Mouse (Mus musculus): ENCODE data around the gene Hist2h4. TPM values are rescaled to one million over a fixed set of nuclear protein-coding genes. Genes with fewer than 3 reads are reported as not detected.
"Not testable (repeated sequence)": the region's sequence is repeated elsewhere in the genome, so short reads cannot be mapped to it uniquely, and the experiment has no call there.

Gene Hist2h4
- polyA plus RNA-seq, 1 experiment from 2014 or later, result 16.6 TPM

DNA sequence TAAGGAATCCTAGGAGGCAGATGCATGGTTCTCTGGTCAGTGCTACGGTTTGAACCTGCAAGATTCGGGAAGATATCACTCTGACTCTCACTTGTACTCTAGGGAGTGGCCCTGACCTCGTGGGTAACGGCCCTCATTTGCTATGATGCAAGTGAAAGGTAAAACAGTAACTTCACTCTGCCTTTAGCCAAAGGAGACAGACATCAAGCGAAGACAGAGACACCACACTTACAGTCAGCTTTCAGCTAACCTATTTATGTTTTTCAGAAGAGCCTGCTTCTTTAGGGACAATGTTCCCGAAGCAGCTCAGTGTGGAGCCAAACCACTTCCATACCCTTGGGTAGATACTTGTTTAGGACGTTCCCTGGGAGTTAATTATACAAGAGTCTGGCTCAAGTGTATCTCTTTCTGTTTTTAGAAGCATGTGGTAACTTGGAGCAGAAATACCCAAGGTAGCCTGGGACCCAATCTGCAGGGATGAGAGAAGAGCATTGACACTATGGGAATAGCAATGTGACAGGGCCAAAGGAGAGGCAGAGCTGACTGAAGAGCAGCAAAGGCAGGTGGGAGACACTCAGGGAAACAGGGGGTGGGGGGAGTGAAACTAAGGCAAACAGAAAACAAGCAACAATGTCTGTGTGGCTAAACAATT lies 19.1 kb downstream of the Hist2h4 start:
- no peaks in the 10 kb centered on the region for H3K36me3 ChIP-seq (ENCODE audit: insufficient read depth)
- no peak for TF ChIP-seq CTCF (IDR thresholded peaks at IDR 0.05; ENCODE audit: low read depth)
- peak overlapping the region; percentile 70 for H3K4me2 ChIP-seq
- H3K9me3 ChIP-seq (ENCODE audit: low read depth, low read length), result no peaks in the 10 kb centered on the region
- peak overlapping the region; percentile 67 for H3K9ac ChIP-seq
- no peaks in the 10 kb centered on the region for H3K27me3 ChIP-seq (ENCODE audit: insufficient read depth, low read length)
- DNase-seq, result no peak
- ATAC-seq (ENCODE audit: insufficient read depth), result no peak
- WGBS, result 75% methylated on average over 7 of the region's 7 CpGs
- peak overlapping the region; percentile 42 for H3K4me3 ChIP-seq (ENCODE audit: low read depth, low read length)
- peaks cover 8% of the 10 kb centered on the region for H3K4me1 ChIP-seq (ENCODE audit: insufficient read depth)
- H3K27ac ChIP-seq (ENCODE audit: low read depth), result peak overlapping the region; percentile 98

GRCm38 (mm10) chr3:96240799-96241197 lies 22.3 kb downstream of the Hist2h4 start:
- Histone ChIP-seq H3K9ac (peak overlapping the region; percentile 47), H3K27ac (ENCODE audit: low read depth) (peak overlapping the region; percentile 94), H3K27me3 (ENCODE audit: insufficient read depth, low read length) (no peaks in the 10 kb centered on the region), H3K4me3 (ENCODE audit: low read depth, low read length) (0 out of 2 replicates have a peak overlapping the region, but pooled peaks have one; percentile 9), H3K36me3 (ENCODE audit: insufficient read depth) (no peaks in the 10 kb centered on the region), H3K4me1 (ENCODE audit: insufficient read depth) (peaks cover 10% of the 10 kb centered on the region), H3K4me2 (peak overlapping the region; percentile 54), H3K9me3 (ENCODE audit: low read depth, low read length) (no peaks in the 10 kb centered on the region)
- 72% methylated on average over 9 of the region's 9 CpGs for WGBS
- no peak for TF ChIP-seq CTCF (IDR thresholded peaks at IDR 0.05; ENCODE audit: low read depth)
- ATAC-seq (ENCODE audit: insufficient read depth) (no peak), DNase-seq (peak; percentile 14)

DNA sequence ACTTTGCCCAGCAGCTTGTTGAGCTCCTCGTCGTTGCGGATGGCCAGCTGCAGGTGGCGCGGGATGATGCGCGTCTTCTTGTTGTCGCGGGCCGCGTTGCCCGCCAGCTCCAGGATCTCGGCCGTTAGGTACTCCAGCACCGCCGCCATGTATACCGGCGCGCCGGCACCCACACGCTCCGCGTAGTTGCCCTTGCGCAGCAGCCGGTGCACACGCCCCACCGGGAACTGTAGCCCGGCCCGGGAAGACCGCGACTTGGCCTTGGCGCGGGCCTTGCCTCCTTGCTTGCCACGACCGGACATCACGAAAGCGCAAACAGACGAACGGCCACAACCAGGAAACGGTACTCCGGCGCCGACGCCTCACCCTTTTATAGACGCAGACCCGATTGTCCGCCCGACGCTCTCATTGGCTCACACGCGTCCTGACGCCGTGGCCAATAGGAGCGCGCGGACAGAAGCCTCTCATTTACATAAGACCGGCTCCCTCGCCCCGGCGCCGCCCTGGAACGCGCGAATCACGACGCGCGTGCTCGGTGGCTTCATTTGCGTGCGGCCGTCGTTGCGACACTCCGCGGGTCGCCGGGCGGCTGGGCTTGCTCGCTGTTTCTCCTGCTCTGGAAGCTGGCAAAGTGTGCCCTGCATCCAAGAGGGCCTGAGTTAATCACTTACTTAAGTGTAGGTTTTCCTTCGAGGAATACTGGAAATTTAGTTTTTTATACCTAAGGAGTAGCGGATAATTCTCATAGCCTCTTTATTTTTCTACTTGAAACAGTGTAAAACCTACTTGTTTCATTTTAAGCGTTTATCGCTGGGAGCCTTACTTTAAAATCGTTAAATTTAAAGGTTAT lies 22.9 kb downstream of the Hist2h4 start, which contains the start of gene Hist2h2aa2:
Hist2h2aa2 (minus strand) TSS at position 328 of the 850 bp plus-strand sequence.
- not testable (repeated sequence) for H3K36me3 ChIP-seq (ENCODE audit: insufficient read depth); H3K4me1 ChIP-seq (ENCODE audit: insufficient read depth); H3K27me3 ChIP-seq (ENCODE audit: insufficient read depth, low read length); H3K9me3 ChIP-seq (ENCODE audit: low read depth, low read length)
- Histone ChIP-seq H3K27ac (ENCODE audit: low read depth) (peak within 1 kb of the TSS; percentile 94), H3K4me2 (peak within 1 kb of the TSS; percentile 54), H3K4me3 (ENCODE audit: low read depth, low read length) (peak within 1 kb of the TSS; percentile 29; the same call in 1 of the 2 replicates), H3K9ac (peak within 1 kb of the TSS; percentile 47)
- 4% methylated on average over 28 of the region's 85 CpGs for WGBS
- peak; percentile 75 for ATAC-seq (ENCODE audit: insufficient read depth)
- DNase-seq, result peak; percentile 84

DNA sequence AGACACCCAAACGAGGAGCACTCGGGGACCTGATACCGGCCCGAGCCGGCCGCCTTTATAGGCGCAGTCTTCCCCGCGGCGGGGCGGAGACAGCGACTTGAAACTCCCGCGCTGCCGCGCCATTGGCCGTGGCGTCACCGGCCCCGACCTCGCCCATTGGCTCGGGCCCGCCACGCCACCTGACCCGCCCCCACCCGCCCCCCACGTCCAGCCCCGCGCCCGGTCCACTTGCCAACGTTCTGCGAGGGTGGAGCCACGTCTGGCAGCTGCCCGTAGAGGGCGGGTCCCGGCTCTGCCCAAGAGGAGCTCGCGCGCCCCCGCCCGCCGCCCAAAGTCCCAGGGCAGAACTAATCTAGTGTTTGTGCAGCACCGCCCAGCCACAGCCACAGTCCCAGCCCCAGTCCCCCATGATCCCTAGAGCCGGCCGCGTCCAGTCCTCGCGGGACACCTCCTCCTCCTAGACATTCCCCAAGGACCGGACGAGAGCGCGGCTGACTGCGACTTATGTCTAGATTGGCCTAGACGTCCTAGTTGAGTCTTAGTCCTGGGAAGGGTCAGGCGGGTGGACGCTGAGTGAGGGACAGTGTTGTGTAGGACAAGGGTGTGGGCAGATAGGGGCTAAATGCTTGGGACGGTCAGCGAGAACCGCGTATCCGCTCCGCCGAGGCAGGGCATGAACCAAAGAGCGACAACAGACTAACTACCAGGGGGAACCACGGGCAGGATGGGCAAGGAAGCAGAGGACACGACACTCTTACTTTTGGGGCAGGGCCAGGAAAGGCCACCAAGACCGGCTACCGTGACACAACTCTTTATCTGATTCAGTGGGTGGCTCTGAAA lies 23.9 kb downstream of the Hist2h4 start, which contains the start of gene Hist2h3c2:
Hist2h3c2 (minus strand) TSS at position 174 of the 840 bp plus-strand sequence.
- H3K4me1 ChIP-seq (ENCODE audit: insufficient read depth); H3K36me3 ChIP-seq (ENCODE audit: insufficient read depth); H3K27me3 ChIP-seq (ENCODE audit: insufficient read depth, low read length); H3K9me3 ChIP-seq (ENCODE audit: low read depth, low read length); DNase-seq: not testable (repeated sequence)
- Histone ChIP-seq H3K4me3 (ENCODE audit: low read depth, low read length) (peak within 1 kb of the TSS; percentile 45), H3K9ac (peak within 1 kb of the TSS; percentile 71), H3K4me2 (peak within 1 kb of the TSS; percentile 89), H3K27ac (ENCODE audit: low read depth) (peak within 1 kb of the TSS; percentile 88)
- under 1% methylated on average over 20 of the region's 68 CpGs for WGBS
- ATAC-seq (ENCODE audit: insufficient read depth), result peak; percentile 92

GRCm38 (mm10) chr3:96237904-96238511 lies 25.1 kb downstream of the Hist2h4 start:
- Histone ChIP-seq H3K9me3 (ENCODE audit: low read depth, low read length) (no peaks in the 10 kb centered on the region), H3K4me3 (ENCODE audit: low read depth, low read length) (peak overlapping the region; percentile 45), H3K4me2 (peak overlapping the region; percentile 89), H3K36me3 (ENCODE audit: insufficient read depth) (no peaks in the 10 kb centered on the region), H3K27me3 (ENCODE audit: insufficient read depth, low read length) (no peaks in the 10 kb centered on the region), H3K9ac (peak overlapping the region; percentile 71), H3K4me1 (ENCODE audit: insufficient read depth) (0 out of 2 replicates have a peak, but pooled peaks cover 2% of the 10 kb centered on the region), H3K27ac (ENCODE audit: low read depth) (peak overlapping the region; percentile 88)
- no peak for TF ChIP-seq CTCF (IDR thresholded peaks at IDR 0.05; ENCODE audit: low read depth)
- ATAC-seq (ENCODE audit: insufficient read depth) (no peak), DNase-seq (peak; percentile 66)
- under 1% methylated on average over 12 of the region's 12 CpGs for WGBS

- TF ChIP-seq CTCF (IDR thresholded peaks at IDR 0.05; ENCODE audit: low read depth), result no peak
- Histone ChIP-seq H3K27ac (ENCODE audit: low read depth) (peak overlapping the region; percentile 88), H3K27me3 (ENCODE audit: insufficient read depth, low read length) (no peaks in the 10 kb centered on the region), H3K4me1 (ENCODE audit: insufficient read depth) (0 out of 2 replicates have a peak, but pooled peaks cover 2% of the 10 kb centered on the region), H3K9me3 (ENCODE audit: low read depth, low read length) (no peaks in the 10 kb centered on the region), H3K36me3 (ENCODE audit: insufficient read depth) (no peaks in the 10 kb centered on the region), H3K4me3 (ENCODE audit: low read depth, low read length) (peak overlapping the region; percentile 45), H3K4me2 (peak overlapping the region; percentile 89), H3K9ac (peak overlapping the region; percentile 71)
- 14% methylated on average over 7 of the region's 7 CpGs for WGBS
- no peak for ATAC-seq (ENCODE audit: insufficient read depth)
- peak; percentile 60 for DNase-seq
Measured at GRCm38 (mm10) chr3:96237335-96237903, 25.7 kb downstream of the Hist2h4 start.
